14 mouse cellular contexts compared by ENCODE assay signal in the genomic region with DNA sequence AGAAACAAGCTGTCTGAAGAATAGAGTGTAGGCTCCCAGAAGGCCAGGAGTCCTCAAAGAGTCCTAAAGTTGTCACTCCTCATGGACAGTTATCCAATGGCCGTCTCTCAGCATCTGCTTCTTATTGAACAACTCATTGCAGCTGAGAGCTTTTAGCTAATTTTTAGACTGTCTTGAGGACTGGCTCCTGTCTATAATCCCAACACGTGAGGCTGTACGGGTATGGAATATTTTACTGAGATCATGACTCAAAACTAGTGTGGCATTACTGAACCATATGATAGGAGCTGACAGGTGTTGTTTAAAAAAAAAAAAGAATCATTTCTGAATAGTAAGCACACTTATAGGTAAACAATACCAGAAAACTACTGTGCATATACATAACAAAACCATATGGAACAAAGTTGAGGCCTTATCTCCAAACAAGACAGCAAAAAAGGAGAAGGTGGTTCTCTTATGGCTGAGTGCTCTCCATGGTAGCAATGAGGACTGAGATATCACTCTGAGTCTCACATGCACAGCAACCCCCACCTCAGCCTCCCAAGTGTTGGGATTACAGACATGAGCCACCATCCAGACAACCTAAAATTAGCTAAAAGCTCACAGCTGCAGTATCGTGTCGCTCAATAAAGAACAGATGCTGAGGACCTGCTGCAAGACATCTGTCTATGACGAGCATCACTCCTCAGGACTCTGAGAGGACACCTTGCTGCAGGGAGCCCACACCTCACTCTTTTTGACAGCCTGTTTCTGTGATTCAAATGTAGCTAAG.
"Had no signal": no experiment of that assay in that cellular context is flagged by ENCODE, and none has a peak within 500 bp of the region (broad histone marks: within the 10 kb centered on the region; RNA-seq: fewer than 3 reads in every experiment).

No protein-coding gene starts in this region.

- H3K27me3 ChIP-seq: limb, embryonic 13.5 days; liver, embryonic 15.5 days; midbrain, embryonic 15.5 days had no signal

- ATAC-seq: lung, postnatal 0 days; midbrain, embryonic 15.5 days had no signal

- DNase-seq: kidney, postnatal 10 days; kidney, postnatal 4 days; lung, adult 2 months; lung, postnatal 36 days; thymus, adult 18-20 months; thymus, postnatal 14 days had no signal

- H3K9me3 ChIP-seq: limb, embryonic 13.5 days; liver, embryonic 15.5 days; midbrain, embryonic 10.5 days; midbrain, embryonic 15.5 days had no signal

- H3K36me3 ChIP-seq: limb, embryonic 13.5 days; liver, embryonic 15.5 days; midbrain, embryonic 10.5 days; midbrain, embryonic 15.5 days had no signal

- H3K4me2 ChIP-seq: limb, embryonic 13.5 days; liver, embryonic 11.5 days; liver, embryonic 15.5 days; midbrain, embryonic 15.5 days had no signal

- H3K27ac ChIP-seq: layer of hippocampus, adult 2 months; limb, embryonic 13.5 days; liver, embryonic 15.5 days; midbrain, embryonic 10.5 days; midbrain, embryonic 15.5 days; stomach, postnatal 0 days had no signal

- H3K9ac ChIP-seq: limb, embryonic 13.5 days; liver, embryonic 15.5 days; midbrain, embryonic 15.5 days had no signal

- H3K4me3 ChIP-seq: layer of hippocampus, adult 2 months; limb, embryonic 13.5 days; liver, embryonic 15.5 days; midbrain, embryonic 10.5 days; midbrain, embryonic 15.5 days had no signal
